Mouse (Mus musculus): ENCODE measurements around the gene Ifitm10. TPM values are rescaled to one million over a fixed set of nuclear protein-coding genes. Genes with fewer than 3 reads are reported as not detected.

Gene Ifitm10
- total RNA-seq, 1 experiment: 0.71 TPM

DNA sequence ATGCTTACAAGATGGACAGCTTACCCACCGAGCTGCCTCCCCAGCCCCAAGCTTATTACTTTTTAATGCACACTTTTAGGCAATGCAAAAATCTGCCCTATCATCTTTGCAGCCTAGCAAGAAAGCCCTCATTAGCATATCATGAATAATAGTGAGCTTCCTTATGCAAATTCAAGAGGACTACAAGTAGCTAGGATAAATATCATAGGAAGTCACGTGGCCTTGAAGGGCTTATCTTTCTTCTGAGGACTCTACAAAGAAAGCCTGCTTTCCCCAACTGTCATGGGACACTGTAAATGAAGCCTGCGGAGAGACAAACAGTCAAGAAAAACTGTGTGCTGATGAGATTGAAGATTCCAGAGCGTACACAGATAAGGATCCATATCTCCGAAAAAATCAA, 22.0 kb downstream of the Ifitm10 start:
- H3K9me3 ChIP-seq (ENCODE audit: control insufficient read depth, insufficient read depth, low read depth, low read length): no peaks in the 10 kb centered on the region
- no peak for TF ChIP-seq MAFK (IDR thresholded peaks at IDR 0.05; ENCODE audit: insufficient read depth, low read depth, low read length)
- TF ChIP-seq HCFC1 (IDR thresholded peaks at IDR 0.05; ENCODE audit: borderline replicate concordance, insufficient read depth, low read length): no peak
- TF ChIP-seq CHD2 (IDR thresholded peaks at IDR 0.05; ENCODE audit: low read depth, low read length): no peak
- TF ChIP-seq ZNF384 (IDR thresholded peaks at IDR 0.05; ENCODE audit: low read depth, low read length): no peak
- TF ChIP-seq ZC3H11A (IDR thresholded peaks at IDR 0.05; ENCODE audit: borderline replicate concordance, low read depth, low read length): no peak
- peaks cover 1 to 7% of the 10 kb centered on the region in 2 experiments; a peak in 1 of 4 replicates for H3K4me1 ChIP-seq (ENCODE audit: control insufficient read depth in 2 of 2, insufficient read depth in 2 of 2, low read length in 2 of 2, poor library complexity in 1 of 2)
- H3K27ac ChIP-seq (ENCODE audit: insufficient read depth, low read depth, low read length, poor library complexity, severe bottlenecking): no peak overlapping the region
- H3K9ac ChIP-seq (ENCODE audit: insufficient read depth, low read depth, low read length, poor library complexity, severe bottlenecking): no peak overlapping the region
- in situ Hi-C loops (cut with MboI; ENCODE audit: low sequenced_read_pairs in 2 of 2, unreplicated experiment in 2 of 2): no loop called here
- DNase-seq (ENCODE audit: low read depth, low spot score): no peak
- no peaks in the 10 kb centered on the region for H3K36me3 ChIP-seq (ENCODE audit: control insufficient read depth, insufficient read depth, low read length, poor library complexity, severe bottlenecking)
- no peak overlapping the region for H3K4me3 ChIP-seq (ENCODE audit: insufficient read depth in 1 of 2, low read depth in 1 of 2, low read length in 2 of 2, poor library complexity in 1 of 2, severe bottlenecking in 1 of 2)

DNA sequence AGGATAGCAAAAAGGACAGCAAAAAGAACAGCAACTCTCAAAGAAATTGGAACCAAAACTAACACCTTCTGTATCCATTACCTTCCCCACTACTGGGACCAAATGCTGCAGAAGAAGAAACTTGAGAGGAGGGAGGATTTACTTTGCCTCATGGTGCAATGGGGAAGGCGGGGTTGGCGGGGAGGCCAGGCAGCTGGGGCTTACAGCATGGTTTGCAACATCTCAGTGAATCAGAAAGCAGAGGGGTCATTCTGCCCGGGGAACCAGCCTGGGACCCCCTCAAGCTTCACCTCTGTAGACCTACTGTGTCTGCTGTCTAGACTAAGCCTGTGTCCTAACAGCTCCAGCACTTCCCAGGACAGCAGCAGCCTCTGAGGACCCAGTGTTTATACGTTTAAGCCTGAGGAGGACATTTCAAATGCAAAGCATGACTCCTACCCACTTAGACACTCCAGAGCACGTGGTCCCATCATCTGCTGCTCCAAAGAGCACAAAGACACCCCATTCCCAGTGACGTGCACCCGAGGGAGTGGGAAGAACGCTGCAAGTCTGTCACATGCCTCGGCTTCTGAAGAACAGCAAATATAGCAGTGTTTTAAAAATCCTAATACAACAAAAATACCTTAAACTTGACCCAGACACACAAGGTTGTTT, 24.1 kb downstream of the Ifitm10 start:
- H3K36me3 ChIP-seq (ENCODE audit: control insufficient read depth, insufficient read depth, low read length, poor library complexity, severe bottlenecking): no peaks in the 10 kb centered on the region
- no peaks in the 10 kb centered on the region for H3K9me3 ChIP-seq (ENCODE audit: control insufficient read depth, insufficient read depth, low read depth, low read length)
- no peak overlapping the region; the same call in 1 of the 2 replicates for H3K9ac ChIP-seq (ENCODE audit: insufficient read depth, low read depth, low read length, poor library complexity, severe bottlenecking)
- in situ Hi-C loops (cut with MboI; ENCODE audit: low sequenced_read_pairs in 2 of 2, unreplicated experiment in 2 of 2): no loop called here
- DNase-seq (ENCODE audit: low read depth, low spot score): no peak
- TF ChIP-seq HCFC1 (IDR thresholded peaks at IDR 0.05; ENCODE audit: borderline replicate concordance, insufficient read depth, low read length): no peak
- TF ChIP-seq MAFK (IDR thresholded peaks at IDR 0.05; ENCODE audit: insufficient read depth, low read depth, low read length): no peak
- no peak for TF ChIP-seq ZC3H11A (IDR thresholded peaks at IDR 0.05; ENCODE audit: borderline replicate concordance, low read depth, low read length)
- no peak overlapping the region for H3K27ac ChIP-seq (ENCODE audit: insufficient read depth, low read depth, low read length, poor library complexity, severe bottlenecking)
- H3K4me1 ChIP-seq (ENCODE audit: control insufficient read depth in 2 of 2, insufficient read depth in 2 of 2, low read length in 2 of 2, poor library complexity in 1 of 2): peaks cover 1 to 7% of the 10 kb centered on the region in 2 experiments; a peak in 1 of 4 replicates
- no peak overlapping the region for H3K4me3 ChIP-seq (ENCODE audit: insufficient read depth in 1 of 2, low read depth in 1 of 2, low read length in 2 of 2, poor library complexity in 1 of 2, severe bottlenecking in 1 of 2)

DNA sequence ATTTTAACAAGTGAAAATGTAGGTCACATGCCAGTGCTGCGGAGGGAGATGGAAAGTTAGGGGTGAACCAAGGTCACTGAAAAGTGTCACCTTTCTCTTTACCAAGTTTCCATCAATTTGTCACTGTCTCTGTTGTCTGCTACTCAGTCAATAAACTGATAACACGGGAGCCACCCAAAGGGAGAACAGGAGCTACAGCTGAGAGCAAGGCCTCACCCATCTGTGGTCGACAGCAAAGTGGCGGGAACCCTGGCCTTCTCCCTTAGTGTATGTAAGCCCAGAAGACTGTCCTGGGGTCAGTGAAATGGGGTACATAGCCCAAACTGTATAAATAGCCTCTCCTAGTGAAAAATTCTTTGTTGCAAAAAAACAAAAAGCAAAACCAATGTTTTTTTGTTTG, 26.0 kb downstream of the Ifitm10 start:
- TF ChIP-seq ZNF384 (IDR thresholded peaks at IDR 0.05; ENCODE audit: low read depth, low read length) (no peak), CHD2 (IDR thresholded peaks at IDR 0.05; ENCODE audit: low read depth, low read length) (no peak), ZC3H11A (IDR thresholded peaks at IDR 0.05; ENCODE audit: borderline replicate concordance, low read depth, low read length) (no peak), HCFC1 (IDR thresholded peaks at IDR 0.05; ENCODE audit: borderline replicate concordance, insufficient read depth, low read length) (no peak), MAFK (IDR thresholded peaks at IDR 0.05; ENCODE audit: insufficient read depth, low read depth, low read length) (no peak)
- H3K27ac ChIP-seq (ENCODE audit: insufficient read depth, low read depth, low read length, poor library complexity, severe bottlenecking): no peak overlapping the region
- no peak overlapping the region for H3K4me3 ChIP-seq (ENCODE audit: insufficient read depth in 1 of 2, low read depth in 1 of 2, low read length in 2 of 2, poor library complexity in 1 of 2, severe bottlenecking in 1 of 2)
- no peak overlapping the region for H3K9ac ChIP-seq (ENCODE audit: insufficient read depth, low read depth, low read length, poor library complexity, severe bottlenecking)
- H3K4me1 ChIP-seq (ENCODE audit: control insufficient read depth in 2 of 2, insufficient read depth in 2 of 2, low read length in 2 of 2, poor library complexity in 1 of 2): peaks cover 1 to 7% of the 10 kb centered on the region in 2 experiments; a peak in 1 of 4 replicates
- in situ Hi-C loops (cut with MboI; ENCODE audit: low sequenced_read_pairs in 2 of 2, unreplicated experiment in 2 of 2): no loop called here
- H3K9me3 ChIP-seq (ENCODE audit: control insufficient read depth, insufficient read depth, low read depth, low read length): no peaks in the 10 kb centered on the region
- H3K36me3 ChIP-seq (ENCODE audit: control insufficient read depth, insufficient read depth, low read length, poor library complexity, severe bottlenecking): no peaks in the 10 kb centered on the region
- DNase-seq (ENCODE audit: low read depth, low spot score): no peak

DNA sequence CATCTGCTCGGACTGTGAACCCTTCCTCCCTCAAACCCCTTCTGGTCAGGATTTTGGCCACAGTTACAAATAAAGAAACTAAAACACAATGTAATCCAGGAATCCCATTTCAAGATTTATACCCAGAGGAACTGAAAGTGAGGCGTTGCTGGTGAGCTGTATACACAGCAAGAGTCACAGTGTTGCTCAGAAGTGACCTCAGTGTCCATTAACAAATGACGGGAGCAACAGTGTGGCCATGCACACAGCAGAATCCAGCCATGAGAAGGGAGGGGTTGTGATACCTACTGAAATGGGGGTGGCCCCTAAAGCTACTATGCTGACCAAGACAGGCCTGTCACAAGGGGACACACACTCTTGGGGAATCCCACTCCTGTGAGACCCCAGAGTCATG, 31.3 kb downstream of the Ifitm10 start:
- no peak for DNase-seq (ENCODE audit: low read depth, low spot score)
- in situ Hi-C loops (cut with MboI; ENCODE audit: low sequenced_read_pairs in 2 of 2, unreplicated experiment in 2 of 2): no loop called here
- no peak overlapping the region for H3K27ac ChIP-seq (ENCODE audit: insufficient read depth, low read depth, low read length, poor library complexity, severe bottlenecking)
- H3K4me3 ChIP-seq (ENCODE audit: insufficient read depth in 1 of 2, low read depth in 1 of 2, low read length in 2 of 2, poor library complexity in 1 of 2, severe bottlenecking in 1 of 2): no peak overlapping the region
- no peak overlapping the region for H3K9ac ChIP-seq (ENCODE audit: insufficient read depth, low read depth, low read length, poor library complexity, severe bottlenecking)
- TF ChIP-seq CHD2 (IDR thresholded peaks at IDR 0.05; ENCODE audit: low read depth, low read length) (no peak), HCFC1 (IDR thresholded peaks at IDR 0.05; ENCODE audit: borderline replicate concordance, insufficient read depth, low read length) (no peak)
- H3K36me3 ChIP-seq (ENCODE audit: control insufficient read depth, insufficient read depth, low read length, poor library complexity, severe bottlenecking): no peaks in the 10 kb centered on the region
- no peaks in the 10 kb centered on the region for H3K9me3 ChIP-seq (ENCODE audit: control insufficient read depth, insufficient read depth, low read depth, low read length)
- no peaks in the 10 kb centered on the region for H3K4me1 ChIP-seq (ENCODE audit: control insufficient read depth in 2 of 2, insufficient read depth in 2 of 2, low read length in 2 of 2, poor library complexity in 1 of 2)
